ENCODE assay signal across 25 mouse cellular contexts in the genomic region with DNA sequence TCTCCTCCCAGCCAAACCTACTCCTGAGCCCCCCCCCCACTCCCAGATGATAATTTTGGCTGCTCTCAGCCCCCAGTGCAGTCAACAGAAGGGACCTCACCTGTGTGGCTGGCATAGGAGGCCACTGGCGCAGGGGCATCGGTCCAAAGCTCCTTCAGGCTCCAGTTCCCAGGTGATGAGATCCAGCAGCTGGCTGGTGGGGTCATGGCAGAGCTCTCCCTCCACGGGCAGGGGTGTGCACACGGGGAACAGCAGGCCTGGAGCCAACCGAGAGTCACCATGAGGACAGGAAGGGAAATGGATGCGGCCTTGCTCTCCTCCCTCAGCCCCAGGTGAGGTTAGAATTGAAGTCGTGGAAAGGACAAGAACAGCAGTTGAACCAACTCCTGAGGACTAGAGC. TPM values are rescaled to one million over a fixed set of nuclear protein-coding genes. Genes with fewer than 3 reads are reported as not detected.
DNase-seq lines count a peak whose midpoint lies in the region; ATAC-seq and TF ChIP-seq lines count a peak whose summit lies in the region.
"Had no signal": no experiment of that assay in that cellular context is flagged by ENCODE, and none has a peak within 500 bp of the region (broad histone marks: within the 10 kb centered on the region; RNA-seq: fewer than 3 reads in every experiment).

No protein-coding gene starts in this region.

- TF ChIP-seq EP300 in stomach, postnatal 0 days (optimal IDR thresholded peaks at IDR 0.05) = no peak

- 82% methylated on average over 7 of the region's 7 CpGs for WGBS in hindbrain, embryonic 15.5 days
- 87% methylated on average over 7 of the region's 7 CpGs for WGBS in hindbrain, embryonic 13.5 days
- 84% methylated on average over 7 of the region's 7 CpGs for WGBS in stomach, embryonic 14.5 days
- 85% methylated on average over 7 of the region's 7 CpGs for WGBS in stomach, postnatal 0 days

- H3K9ac ChIP-seq in hindbrain, embryonic 15.5 days = no peak overlapping the region
- no peak overlapping the region for H3K9ac ChIP-seq in hindbrain, embryonic 13.5 days
- no peak overlapping the region for H3K9ac ChIP-seq in stomach, embryonic 14.5 days (replicated peaks; ENCODE audit: low read depth, low read length)
- H3K9ac ChIP-seq in stomach, postnatal 0 days (ENCODE audit: low read length) = no peak overlapping the region
- H3K9ac ChIP-seq: embryonic facial prominence, embryonic 13.5 days; forebrain, embryonic 12.5 days; forebrain, embryonic 15.5 days; heart, embryonic 13.5 days; intestine, embryonic 15.5 days had no signal

- no peaks in the 10 kb centered on the region for H3K36me3 ChIP-seq in hindbrain, embryonic 15.5 days
- H3K36me3 ChIP-seq in hindbrain, embryonic 13.5 days = no peaks in the 10 kb centered on the region
- no peaks in the 10 kb centered on the region; the same call in 1 of the 2 replicates for H3K36me3 ChIP-seq in stomach, embryonic 14.5 days (ENCODE audit: control insufficient read depth, insufficient read depth, low read length)
- no peaks in the 10 kb centered on the region for H3K36me3 ChIP-seq in stomach, postnatal 0 days (ENCODE audit: control insufficient read depth, insufficient read depth, low read length)
- H3K36me3 ChIP-seq: forebrain, embryonic 15.5 days; intestine, embryonic 15.5 days had no signal

- H3K27ac ChIP-seq in hindbrain, embryonic 15.5 days (replicated peaks) = no peak overlapping the region
- no peak overlapping the region for H3K27ac ChIP-seq in hindbrain, embryonic 13.5 days
- H3K27ac ChIP-seq in stomach, embryonic 14.5 days (ENCODE audit: low read length) = no peak overlapping the region
- no peak overlapping the region for H3K27ac ChIP-seq in stomach, postnatal 0 days (replicated peaks)
- H3K27ac ChIP-seq: embryonic facial prominence, embryonic 10.5 days; embryonic facial prominence, embryonic 13.5 days; forebrain, embryonic 12.5 days; forebrain, embryonic 15.5 days; heart, adult 2 months; heart, embryonic 13.5 days; intestine, embryonic 15.5 days had no signal

- peak; percentile 54 for DNase-seq in cerebellum, adult 11-12 months
- DNase-seq in cerebellum, adult 11 months = no peak
- peak; percentile 16 to 36 for DNase-seq in cerebellum, postnatal 14 days
- DNase-seq in stomach, postnatal 0 days (ENCODE audit: low spot score) = no peak
- DNase-seq: adrenal gland, postnatal 10 days; adrenal gland, postnatal 36 days; embryo, embryonic 11 days; gastrocnemius, postnatal 25 days; heart, adult 2 months; heart, postnatal 14 days; heart, postnatal 4 days; kidney, adult 11 months had no signal

- ATAC-seq in cerebellum, adult (ENCODE audit: insufficient number of reproducible peaks, low FRiP score, low TSS enrichment) = no peak
- peak; percentile 20; the same call in 1 of the 2 replicates for ATAC-seq in hindbrain, embryonic 15.5 days (ENCODE audit: low FRiP score, low read depth)
- no peak for ATAC-seq in hindbrain, embryonic 13.5 days (ENCODE audit: low FRiP score)
- 0 out of 2 replicates have a peak, but pooled peaks have one; percentile 16 for ATAC-seq in stomach, embryonic 14.5 days (ENCODE audit: insufficient number of reproducible peaks, insufficient read depth, low FRiP score, low read depth)
- ATAC-seq in stomach, postnatal 0 days (ENCODE audit: low FRiP score, low TSS enrichment) = no peak
- ATAC-seq: activated CD4-positive, CD25-positive, alpha-beta regulatory T cell, adult 4 months; forebrain, embryonic 15.5 days; hindbrain, embryonic 16.5 days; intestine, embryonic 15.5 days had no signal

- H3K27me3 ChIP-seq in hindbrain, embryonic 15.5 days = no peaks in the 10 kb centered on the region
- no peaks in the 10 kb centered on the region for H3K27me3 ChIP-seq in hindbrain, embryonic 13.5 days
- H3K27me3 ChIP-seq in stomach, embryonic 14.5 days (ENCODE audit: control insufficient read depth, insufficient read depth, low read length) = no peaks in the 10 kb centered on the region
- H3K27me3 ChIP-seq in stomach, postnatal 0 days (ENCODE audit: control insufficient read depth, insufficient read depth, low read length) = no peaks in the 10 kb centered on the region
- H3K27me3 ChIP-seq: embryonic facial prominence, embryonic 13.5 days; forebrain, embryonic 12.5 days; forebrain, embryonic 15.5 days; heart, embryonic 13.5 days; intestine, embryonic 15.5 days had no signal

- H3K4me1 ChIP-seq in hindbrain, embryonic 15.5 days (replicated peaks) = no peaks in the 10 kb centered on the region; the same call in 1 of the 2 replicates
- H3K4me1 ChIP-seq in hindbrain, embryonic 13.5 days (replicated peaks) = peaks cover 11% of the 10 kb centered on the region
- no peaks in the 10 kb centered on the region for H3K4me1 ChIP-seq in stomach, embryonic 14.5 days (ENCODE audit: control insufficient read depth, insufficient read depth, low read length)
- no peaks in the 10 kb centered on the region for H3K4me1 ChIP-seq in stomach, postnatal 0 days (replicated peaks; ENCODE audit: control insufficient read depth, insufficient read depth)
- H3K4me1 ChIP-seq: intestine, embryonic 15.5 days had no signal

- TF ChIP-seq CTCF in stomach, postnatal 0 days (IDR thresholded peaks at IDR 0.05; ENCODE audit: low read depth) = no peak

- H3K4me2 ChIP-seq in hindbrain, embryonic 15.5 days = no peak overlapping the region
- H3K4me2 ChIP-seq in hindbrain, embryonic 13.5 days = no peak overlapping the region
- H3K4me2 ChIP-seq in stomach, embryonic 14.5 days (replicated peaks; ENCODE audit: low read depth, low read length) = no peak overlapping the region
- no peak overlapping the region for H3K4me2 ChIP-seq in stomach, postnatal 0 days (replicated peaks; ENCODE audit: low read depth)
- H3K4me2 ChIP-seq: embryonic facial prominence, embryonic 13.5 days; forebrain, embryonic 12.5 days; forebrain, embryonic 15.5 days; heart, embryonic 13.5 days; intestine, embryonic 15.5 days had no signal

- H3K4me3 ChIP-seq in hindbrain, embryonic 15.5 days = no peak overlapping the region
- H3K4me3 ChIP-seq in hindbrain, embryonic 13.5 days = no peak overlapping the region
- no peak overlapping the region for H3K4me3 ChIP-seq in stomach, embryonic 14.5 days (ENCODE audit: low read depth, low read length)
- H3K4me3 ChIP-seq in stomach, postnatal 0 days (ENCODE audit: low read depth, low read length) = no peak overlapping the region
- H3K4me3 ChIP-seq: embryonic facial prominence, embryonic 10.5 days; embryonic facial prominence, embryonic 13.5 days; erythroblast, embryonic 14.5 days; forebrain, embryonic 12.5 days; forebrain, embryonic 15.5 days; heart, adult 2 months; heart, embryonic 13.5 days; intestine, embryonic 15.5 days had no signal

- H3K9me3 ChIP-seq in hindbrain, embryonic 15.5 days = no peaks in the 10 kb centered on the region
- no peaks in the 10 kb centered on the region for H3K9me3 ChIP-seq in hindbrain, embryonic 13.5 days
- no peaks in the 10 kb centered on the region for H3K9me3 ChIP-seq in stomach, embryonic 14.5 days (ENCODE audit: control insufficient read depth, low read depth, low read length)
- H3K9me3 ChIP-seq in stomach, postnatal 0 days (ENCODE audit: control insufficient read depth, low read length) = no peaks in the 10 kb centered on the region
- H3K9me3 ChIP-seq: embryonic facial prominence, embryonic 10.5 days; embryonic facial prominence, embryonic 13.5 days; forebrain, embryonic 12.5 days; forebrain, embryonic 15.5 days; heart, embryonic 13.5 days; intestine, embryonic 15.5 days had no signal

RNA-seq across cellular contexts. Expression of a gene that starts 39.6 kb away (rescaled TPM):
- polyA plus RNA-seq in hindbrain, embryonic 15.5 days (2015; fragmentation: Nextera tagmentation; extraction: Ambion mirVana) = 30.3 and 32.8 TPM in 2 replicates
- 25.6 and 33.4 TPM in 2 replicates for polyA plus RNA-seq in hindbrain, embryonic 13.5 days (2015; fragmentation: Nextera tagmentation; extraction: Ambion mirVana)
- polyA plus RNA-seq in stomach, embryonic 14.5 days (2014; fragmentation: Nextera tagmentation; extraction: Ambion mirVana) = 29.5 and 31.5 TPM in 2 replicates
- polyA plus RNA-seq in stomach, postnatal 0 days (2015; fragmentation: Nextera tagmentation; extraction: Ambion mirVana) = 39.1 and 40.0 TPM in 2 replicates
- polyA plus RNA-seq: erythroblast, embryonic 14.5 days had no signal

Comparison
In these comparisons a context has a peak if more than half of its experiments do, and no peak if none do; other contexts are left out.
1. DNase-seq: peak in cerebellum, adult 11-12 months (single experiment) and cerebellum, postnatal 14 days (2 of 2); none in cerebellum, adult 11 months (single experiment) and stomach, postnatal 0 days (single experiment).
2. ATAC-seq: peak in hindbrain, embryonic 15.5 days (single experiment) and stomach, embryonic 14.5 days (single experiment); none in cerebellum, adult (single experiment), hindbrain, embryonic 13.5 days (single experiment) and stomach, postnatal 0 days (single experiment).